Mouse (Mus musculus) frontal cortex, adult (tissue): ENCODE data around the gene Atp6v0e2.
A peak's percentile ranks its signal among the peaks of the same experiment; 100 is the strongest.

Experiments
- ATAC-seq: cut with Nextera tagmentation; 2 replicates; pipeline ENCODE4 v1.9.2; 2017; ENCODE audit warnings: mild to moderate bottlenecking, moderate library complexity, mixed read lengths; ENCODE audit not compliant: low TSS enrichment

Gene Atp6v0e2

GRCm38 (mm10) chr6:48539860-48540259 lies 2.4 kb downstream of the Atp6v0e2 start:
- ATAC-seq = no peak

DNA sequence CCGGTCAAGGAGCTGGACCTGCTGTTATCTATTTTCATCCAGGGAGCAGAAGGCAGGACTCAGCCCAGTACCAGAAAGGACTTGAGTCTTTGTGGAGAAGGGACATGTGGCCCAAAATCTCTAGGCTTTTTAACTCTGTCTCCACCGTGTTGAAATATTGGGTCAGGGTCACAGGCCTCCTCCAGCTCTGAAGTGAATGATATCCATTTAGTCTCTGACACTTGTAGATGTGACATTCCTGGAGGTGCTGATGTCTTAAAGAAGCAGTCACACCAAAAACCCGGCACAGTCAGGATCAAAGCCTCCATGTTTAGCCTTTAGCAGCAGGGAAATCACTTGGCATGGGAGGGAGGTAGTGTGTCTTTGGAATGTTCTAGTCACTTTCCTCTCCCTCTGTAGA lies 3.3 kb downstream of the Atp6v0e2 start:
- no peak for ATAC-seq

GRCm38 (mm10) chr6:48541560-48542450 lies 4.4 kb downstream of the Atp6v0e2 start:
- no peak for ATAC-seq

DNA sequence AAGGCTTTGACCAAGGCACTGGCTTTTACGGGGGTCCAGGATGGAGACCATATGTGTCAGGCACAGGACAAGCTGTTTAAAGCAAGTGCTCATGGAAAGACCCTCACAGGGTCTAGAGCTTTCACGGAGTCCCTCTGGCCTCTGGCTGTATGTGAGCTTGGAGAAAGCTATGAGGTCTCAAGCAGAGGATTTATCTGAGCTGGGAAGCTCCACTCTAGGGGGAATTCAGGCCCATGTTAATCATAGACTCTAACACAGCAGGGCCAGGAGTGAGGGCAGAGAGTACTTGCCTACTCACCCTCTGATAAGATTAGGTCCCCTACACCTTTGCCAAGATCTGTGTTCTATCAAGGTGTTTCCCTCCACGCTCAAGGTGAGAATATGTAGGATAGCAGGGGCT lies 5.2 kb downstream of the Atp6v0e2 start:
- no peak for ATAC-seq

GRCm38 (mm10) chr6:48545251-48545650 lies 7.8 kb downstream of the Atp6v0e2 start:
- no peak for ATAC-seq

- no peak for ATAC-seq
Measured at GRCm38 (mm10) chr6:48546271-48546670, 8.9 kb downstream of the Atp6v0e2 start.

- no peak for ATAC-seq
Measured at GRCm38 (mm10) chr6:48546858-48547257, 9.4 kb downstream of the Atp6v0e2 start.

- ATAC-seq = no peak
Measured at GRCm38 (mm10) chr6:48548314-48548713, 10.9 kb downstream of the Atp6v0e2 start.

GRCm38 (mm10) chr6:48552918-48553317 lies 15.5 kb downstream of the Atp6v0e2 start:
- no peak for ATAC-seq

GRCm38 (mm10) chr6:48553819-48554218 lies 16.4 kb downstream of the Atp6v0e2 start:
- ATAC-seq = peak; percentile 6; the same call in 1 of the 2 replicates

DNA sequence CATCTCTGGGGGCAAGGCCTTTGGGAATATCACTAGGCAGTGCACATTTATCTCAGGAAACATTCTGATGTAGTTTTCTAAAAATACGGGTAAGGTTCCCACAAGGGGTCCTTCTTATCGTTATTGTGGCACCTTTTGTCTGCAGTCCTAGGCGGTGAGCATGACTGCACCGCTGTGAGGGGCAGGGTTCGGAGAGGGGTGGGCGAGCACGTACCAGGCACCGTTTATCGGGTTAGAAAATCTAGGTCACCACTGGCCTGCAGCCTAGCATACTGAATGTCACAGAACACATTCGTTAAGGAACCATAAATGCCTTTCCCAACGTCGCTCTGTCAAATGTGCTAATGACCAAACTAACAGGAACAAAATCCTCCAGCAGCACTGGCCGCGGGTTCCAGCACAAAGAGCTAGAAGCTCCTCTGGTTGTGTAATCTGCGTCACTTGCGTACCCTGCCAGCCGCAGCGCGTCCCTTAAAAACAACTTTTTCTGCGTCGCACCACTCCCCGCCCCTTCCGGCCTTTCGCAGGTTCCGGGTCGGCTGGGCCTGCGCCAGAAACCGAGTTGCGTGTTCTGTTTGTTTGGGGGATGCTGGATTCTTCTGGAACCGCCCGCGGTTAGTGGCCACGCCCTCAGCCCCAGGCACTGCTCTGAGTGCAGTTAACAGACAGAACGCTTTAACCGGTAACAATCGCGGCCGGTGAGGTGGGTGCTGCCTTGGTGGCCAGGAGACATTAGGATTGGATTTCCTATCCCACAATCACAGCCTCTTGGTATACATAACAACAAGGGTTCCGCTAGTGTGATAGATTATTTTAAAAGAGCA lies 17.1 kb downstream of the Atp6v0e2 start, which contains the start of gene Lrrc61:
Lrrc61 (plus strand) TSS at position 517 of the 824 bp plus-strand sequence.
- ATAC-seq = peak; percentile 91

GRCm38 (mm10) chr6:48555104-48555890 lies 17.9 kb downstream of the Atp6v0e2 start:
- ATAC-seq = peak; percentile 91

DNA sequence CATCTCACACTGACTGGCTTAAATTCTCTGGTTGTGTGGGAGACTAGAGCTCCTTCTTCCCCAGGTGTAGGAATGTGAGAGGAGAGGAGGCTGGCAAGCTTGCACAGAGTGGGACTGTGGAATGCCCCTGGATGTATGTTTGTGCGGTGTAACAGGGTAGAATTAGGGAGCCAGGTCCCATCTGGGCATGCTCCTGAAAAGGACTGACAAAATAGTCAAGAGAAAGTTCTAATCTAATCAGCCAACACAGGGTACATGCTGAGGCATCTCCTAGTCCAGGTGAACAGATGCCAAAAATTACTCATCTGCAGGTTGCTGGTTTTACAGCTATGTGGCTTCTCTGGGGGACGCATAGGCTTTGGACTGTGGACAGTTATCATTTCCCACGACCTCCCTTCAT lies 18.5 kb downstream of the Atp6v0e2 start:
- ATAC-seq = no peak

- ATAC-seq = no peak
Measured at GRCm38 (mm10) chr6:48565693-48566310, 28.4 kb downstream of the Atp6v0e2 start.

DNA sequence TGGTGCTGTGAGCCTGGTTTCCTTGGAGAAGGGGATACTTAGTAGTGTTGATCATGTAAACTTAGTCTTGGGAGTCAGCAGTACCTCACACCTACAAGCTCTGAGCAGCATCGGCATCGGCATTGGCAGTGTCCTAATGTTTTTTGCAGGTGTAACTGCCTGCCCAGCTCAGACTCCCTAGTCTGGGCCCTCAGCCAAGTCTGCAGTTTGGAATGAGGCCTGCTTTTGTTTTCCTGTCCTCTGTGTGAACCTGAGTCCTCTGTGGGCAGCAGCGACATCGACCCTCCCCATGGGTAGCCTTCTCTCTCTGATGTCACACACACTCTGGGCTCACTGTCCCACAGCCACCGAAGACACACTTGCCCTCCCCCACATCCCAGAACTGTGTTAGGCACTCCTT lies 28.9 kb downstream of the Atp6v0e2 start:
- no peak for ATAC-seq

DNA sequence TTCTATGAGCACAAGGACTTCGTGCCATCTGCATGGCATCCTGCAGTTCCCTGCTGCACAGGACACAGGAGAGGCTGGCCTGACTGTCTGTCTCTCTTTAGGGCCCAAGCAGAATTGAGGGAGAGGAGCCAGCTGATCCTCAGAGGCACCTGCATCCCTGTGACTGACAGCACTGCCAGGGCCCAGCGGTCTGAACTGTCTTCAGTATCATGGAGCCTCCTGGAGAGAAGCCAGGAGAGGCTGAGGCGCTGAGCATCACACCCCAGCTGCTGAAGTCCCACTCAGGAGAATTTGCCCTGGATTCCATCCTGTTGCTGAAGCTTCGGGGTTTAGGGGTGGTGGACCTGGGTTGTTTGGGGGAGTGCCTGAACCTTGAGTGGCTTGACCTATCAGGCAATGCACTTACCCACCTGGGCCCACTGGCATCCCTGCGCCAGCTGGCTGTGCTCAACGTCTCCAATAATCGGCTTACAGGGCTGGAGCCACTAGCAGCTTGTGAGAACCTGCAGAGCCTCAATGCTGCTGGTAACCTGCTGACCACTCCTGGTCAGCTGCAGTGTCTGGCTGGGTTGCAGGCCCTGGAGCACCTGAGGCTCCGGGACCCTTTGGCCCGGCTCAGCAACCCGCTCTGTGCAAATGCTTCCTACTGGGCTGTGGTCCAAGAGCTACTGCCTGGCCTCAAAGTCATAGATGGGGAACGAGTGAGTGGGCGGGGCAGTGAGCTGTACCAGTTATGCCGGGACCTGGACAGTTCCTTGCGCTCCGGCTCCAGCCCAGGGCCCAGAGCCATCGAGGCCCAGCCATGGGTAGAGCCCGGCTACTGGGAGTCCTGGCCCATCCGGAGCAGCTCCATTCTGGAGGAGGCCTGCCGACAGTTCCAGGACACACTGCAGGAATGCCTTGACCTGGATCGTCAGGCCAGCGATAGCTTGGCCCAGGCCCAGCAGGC lies 30.9 kb downstream of the Atp6v0e2 start:
- peak; percentile 68 for ATAC-seq

DNA sequence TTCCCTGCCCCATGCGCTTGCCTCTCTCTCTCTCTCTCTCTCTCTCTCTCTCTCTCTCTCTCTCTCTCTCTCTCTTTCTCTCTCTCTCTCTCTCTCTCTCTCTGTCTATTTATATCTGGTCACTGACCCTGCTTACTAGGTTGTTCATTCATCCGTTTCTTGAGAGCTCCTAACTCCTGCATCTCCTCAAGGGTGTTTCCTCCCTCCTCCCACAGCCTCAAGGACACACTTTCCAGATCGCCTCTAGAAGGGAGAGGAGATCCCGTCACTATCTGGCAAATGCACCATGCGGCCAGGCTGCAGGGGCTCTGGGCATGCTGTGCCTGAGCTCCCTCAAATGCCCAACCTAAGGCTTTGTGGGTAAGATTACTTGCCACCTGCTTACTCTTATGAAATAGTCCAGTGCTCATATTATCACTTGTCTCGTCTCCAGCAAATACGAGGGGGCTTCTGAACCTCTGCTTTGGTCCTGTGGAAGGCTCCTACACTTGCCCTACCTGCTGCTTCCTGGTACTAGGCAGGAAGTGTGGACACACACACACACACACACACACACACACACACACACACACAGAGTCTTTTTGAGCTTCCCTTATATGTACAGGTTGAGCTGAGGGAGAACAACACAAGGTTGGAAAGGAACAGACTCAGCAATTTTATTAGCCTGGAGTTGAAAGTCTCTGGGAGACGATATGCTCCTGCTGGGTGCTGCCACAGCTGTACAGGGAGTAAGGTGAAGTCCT lies 31.8 kb downstream of the Atp6v0e2 start:
- ATAC-seq = no peak

DNA sequence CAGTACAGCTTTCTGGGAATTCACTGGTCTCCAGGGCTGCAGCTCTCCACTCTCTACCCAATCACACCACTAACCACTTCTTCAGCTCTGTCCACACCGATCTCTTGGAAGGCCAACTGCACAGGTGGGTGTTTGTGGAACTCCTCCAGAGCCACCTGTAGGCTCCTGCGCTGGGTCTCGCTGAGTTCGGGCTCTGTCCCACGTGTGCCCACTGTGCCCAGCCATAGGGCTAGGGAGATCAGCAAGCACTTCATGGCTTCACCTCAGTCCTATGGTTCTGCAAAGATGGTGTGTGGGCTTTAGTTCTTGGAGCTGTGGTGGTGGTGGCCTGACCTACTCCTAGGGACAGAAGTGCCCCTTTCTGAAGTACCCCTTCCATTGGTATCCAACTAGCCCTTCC lies 34.6 kb downstream of the Atp6v0e2 start:
- ATAC-seq = no peak

DNA sequence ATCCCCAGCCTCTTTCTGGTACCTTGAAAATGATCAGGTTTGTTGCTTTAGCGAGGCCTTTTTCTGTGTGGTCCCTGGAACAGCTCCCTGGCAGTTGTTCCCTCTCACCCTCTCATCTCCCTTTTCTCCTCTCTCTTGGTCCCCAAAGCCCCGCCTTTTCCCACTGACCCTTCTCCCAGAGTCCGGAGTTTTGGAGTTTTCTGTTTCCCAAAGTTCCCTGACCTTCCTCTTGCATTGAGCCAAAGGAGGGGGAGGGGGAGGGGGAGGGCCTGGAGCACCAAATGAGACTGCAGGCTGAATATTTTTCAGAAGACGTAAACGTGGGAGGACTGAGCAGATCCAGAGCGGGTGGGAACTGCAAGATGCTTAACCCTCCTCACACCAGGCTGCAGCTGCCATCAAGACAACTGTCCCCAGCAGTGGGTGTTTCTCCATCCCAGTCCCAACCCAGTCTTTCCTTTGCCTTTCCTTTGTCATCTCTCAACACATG lies 35.2 kb downstream of the Atp6v0e2 start, which contains the start of gene Rarres2:
Rarres2 (minus strand) TSS at position 218 of the 490 bp plus-strand sequence.
- ATAC-seq = no peak
